Mouse (Mus musculus) ES-E14 (cell line): ENCODE data around the gene Klre1.

Experiments
- HCFC1 ChIP-seq: IDR thresholded peaks from 2 replicates; pipeline ENCODE4 v1.6.1; 2012; ENCODE audit warnings: low read length, inconsistent platforms, borderline replicate concordance; ENCODE audit not compliant: insufficient read depth
- ZC3H11A ChIP-seq: IDR thresholded peaks from 2 replicates; pipeline ENCODE4 v1.6.1; 2012; ENCODE audit warnings: low read depth, mild to moderate bottlenecking, inconsistent platforms, low read length, borderline replicate concordance

- TF ChIP-seq HCFC1: no peak
- no peak for TF ChIP-seq ZC3H11A
Measured at GRCm38 (mm10) chr6:129548009-129548408, 29.7 kb upstream of the Klre1 start.
